12 mouse cellular contexts compared by ENCODE assay signal in genomic region chr6:92132021-92132911, GRCm38 (mm10). TPM values are rescaled to one million over a fixed set of nuclear protein-coding genes. Genes with fewer than 3 reads are reported as not detected.
DNase-seq lines count a peak whose midpoint lies in the region; ATAC-seq lines count a peak whose summit lies in the region.
"Had no signal": no experiment of that assay in that cellular context is flagged by ENCODE, and none has a peak within 500 bp of the region (broad histone marks: within the 10 kb centered on the region; RNA-seq: fewer than 3 reads in every experiment).

No protein-coding gene starts in this region.

- DNase-seq in adrenal gland, adult 2 months: peak; percentile 62
- DNase-seq in adrenal gland, postnatal 25 days: no peak
- peak; percentile 39 for DNase-seq in ovary, adult 18-20 months (ENCODE audit: low spot score)
- no peak for DNase-seq in ovary, postnatal 10 days (ENCODE audit: low spot score)
- DNase-seq in adrenal gland, postnatal 10 days: peak; percentile 35
- DNase-seq in natural killer cell, adult 2 months (ENCODE audit: low spot score in 2 of 2): peak; percentile 17 to 23
- DNase-seq in kidney, adult 8-10 months: no peak
- DNase-seq: gastrocnemius, postnatal 25 days; heart, postnatal 14 days; midbrain, embryonic 14.5 days had no signal

- no peaks in the 10 kb centered on the region for H3K4me1 ChIP-seq in midbrain, embryonic 15.5 days
- H3K4me1 ChIP-seq: limb, embryonic 10.5 days had no signal

- 83% methylated on average over 3 of the region's 3 CpGs for WGBS in midbrain, embryonic 15.5 days

- ATAC-seq in midbrain, embryonic 15.5 days (replicated peaks): no peak

- no peaks in the 10 kb centered on the region for H3K9me3 ChIP-seq in midbrain, embryonic 15.5 days
- H3K9me3 ChIP-seq: limb, embryonic 10.5 days had no signal

- H3K27me3 ChIP-seq in midbrain, embryonic 15.5 days (replicated peaks): no peaks in the 10 kb centered on the region

- H3K4me3 ChIP-seq in midbrain, embryonic 15.5 days: no peak overlapping the region
- H3K4me3 ChIP-seq: limb, embryonic 10.5 days had no signal

- H3K27ac ChIP-seq in midbrain, embryonic 15.5 days: no peak overlapping the region
- H3K27ac ChIP-seq: limb, embryonic 10.5 days had no signal

- H3K9ac ChIP-seq in midbrain, embryonic 15.5 days: no peak overlapping the region

- no peak overlapping the region for H3K4me2 ChIP-seq in midbrain, embryonic 15.5 days

- H3K36me3 ChIP-seq in midbrain, embryonic 15.5 days (replicated peaks): no peaks in the 10 kb centered on the region

RNA-seq across cellular contexts. Expression of gene Nr2c2, which starts 41.1 kb away (rescaled TPM):
- 10 to 100 TPM; 32.4 to 41.1 TPM for total RNA-seq in adrenal gland, adult 2 months (2021)
- polyA plus RNA-seq in adrenal gland, adult 2 months (2012; rRNA removed): 8.1 and 12.0 TPM in 2 replicates
- total RNA-seq in adrenal gland, postnatal 25 days (2021): 44.1 and 49.9 TPM in 2 replicates
- 10 to 100 TPM; 36.0 to 44.6 TPM for total RNA-seq in adrenal gland, postnatal 10 days (2021)
- 40.4 and 40.8 TPM in 2 replicates for polyA plus RNA-seq in midbrain, embryonic 15.5 days (2015; fragmentation: Nextera tagmentation; extraction: Ambion mirVana)

RNA-seq across cellular contexts. Expression of gene Mrps25, which starts 51.6 kb away (rescaled TPM):
- total RNA-seq in adrenal gland, adult 2 months (2021): 10 to 100 TPM; 45.0 to 51.1 TPM
- 1.2 and 2.2 TPM in 2 replicates for polyA plus RNA-seq in adrenal gland, adult 2 months (2012; rRNA removed)
- total RNA-seq in adrenal gland, postnatal 25 days (2021): 48.5 and 55.5 TPM in 2 replicates
- 10 to 100 TPM; 52.3 to 54.3 TPM for total RNA-seq in adrenal gland, postnatal 10 days (2021)
- polyA plus RNA-seq in midbrain, embryonic 15.5 days (2015; fragmentation: Nextera tagmentation; extraction: Ambion mirVana): 64.8 and 67.0 TPM in 2 replicates

Comparison
In these comparisons a context has a peak if more than half of its experiments do, and no peak if none do; other contexts are left out.
1. DNase-seq: peak in adrenal gland, adult 2 months (single experiment), ovary, adult 18-20 months (single experiment), adrenal gland, postnatal 10 days (single experiment) and natural killer cell, adult 2 months (2 of 2); none in adrenal gland, postnatal 25 days (single experiment), ovary, postnatal 10 days (single experiment) and kidney, adult 8-10 months (0 of 2).